Mouse (Mus musculus) brain, embryonic 14.5 days (tissue): Measurements from ENCODE around the gene Mob2. TPM values are rescaled to one million over a fixed set of nuclear protein-coding genes. Genes with fewer than 3 reads are reported as not detected.

Experiments used
- DNase-seq: peaks from one replicate; pipeline ENCODE4 v3.0.0-alpha.2; 2011; ENCODE audit warnings: low read depth
- CTCF ChIP-seq: fragments of 200-500 bp; IDR thresholded peaks from 2 replicates; pipeline ENCODE4 v1.5.1; 2012; ENCODE audit warnings: inconsistent platforms, mild to moderate bottlenecking, moderate library complexity, borderline replicate concordance; ENCODE audit not compliant: insufficient read depth, insufficient read length; ENCODE audit errors: extremely low read depth
- POLR2A ChIP-seq: fragments of 200-500 bp; IDR thresholded peaks from 2 replicates; pipeline ENCODE4 v1.6.1; 2012; ENCODE audit warnings: mild to moderate bottlenecking, inconsistent platforms, borderline replicate concordance; ENCODE audit not compliant: poor library complexity, insufficient read depth, insufficient read length, severe bottlenecking; ENCODE audit errors: extremely low read depth
- polyA plus RNA-seq: library from polyadenylated mRNA; depleted of rRNA; stranded (reverse); fragments of >200 nt; gene quantifications from 2 replicates; pipeline ENCODE4 v1.2.3, GENCODE M21; 2012

Gene Mob2
- polyA plus RNA-seq, 1 experiment: 39.4 TPM

DNA sequence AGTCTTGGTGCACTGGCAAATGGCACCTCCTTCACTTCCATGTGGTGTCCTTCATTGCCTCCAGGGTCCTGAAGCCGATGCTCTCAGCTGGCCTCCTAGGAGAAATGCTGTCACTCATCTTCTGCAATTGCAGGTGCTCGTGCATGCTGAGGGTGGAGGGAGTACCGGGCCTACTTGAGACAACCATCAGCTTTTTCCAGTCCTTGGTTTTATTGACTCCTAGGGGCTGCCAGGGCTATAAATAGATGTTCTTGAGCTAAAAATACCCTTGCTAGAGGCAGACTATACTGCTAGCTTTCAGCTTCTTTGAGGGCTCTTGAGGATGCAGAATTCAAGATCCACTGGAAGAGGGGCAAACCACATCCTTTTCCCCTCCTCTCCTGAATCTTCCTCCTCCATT, 16.3 kb upstream of the Mob2 start:
- DNase-seq: peak; percentile 14

DNA sequence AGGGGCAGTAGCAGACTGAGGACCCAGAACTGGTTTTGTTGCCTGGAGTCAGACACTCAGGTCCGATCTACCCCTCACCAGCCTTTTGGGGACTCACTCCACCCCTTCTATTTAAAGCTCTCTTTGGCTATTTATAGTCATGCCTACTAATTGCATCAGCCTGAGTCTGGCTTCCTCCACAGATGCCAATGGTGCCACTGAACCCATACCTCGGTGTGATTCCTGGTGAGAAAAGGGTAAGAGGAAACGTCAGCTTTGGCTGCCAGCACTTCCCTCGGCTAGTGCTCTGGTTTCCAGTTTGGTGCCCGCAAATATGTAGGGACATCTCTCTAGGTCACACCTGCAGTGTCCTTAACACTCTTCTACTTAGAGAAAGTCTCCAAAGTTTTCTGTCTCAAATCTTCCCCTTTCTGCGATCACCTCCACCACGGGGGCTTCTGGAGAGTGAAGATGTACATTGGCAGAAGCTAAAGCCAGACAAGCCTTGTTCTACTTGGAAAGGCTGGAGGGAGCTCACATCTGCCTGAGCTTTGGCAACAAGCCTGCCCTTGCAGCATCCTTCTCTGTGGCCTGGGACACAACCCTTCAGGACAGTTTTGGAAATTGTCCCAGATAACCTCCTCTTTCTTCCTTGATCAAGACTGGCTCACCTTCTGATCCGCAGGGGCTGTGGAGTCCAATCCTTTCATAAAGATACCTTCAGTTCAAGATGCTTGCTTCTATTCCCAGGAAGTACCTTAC, 13.5 kb upstream of the Mob2 start:
- no peak for DNase-seq
- TF ChIP-seq CTCF: no peak
- TF ChIP-seq POLR2A: no peak

More for the DNA sequence above, 16.3 kb upstream of the Mob2 start:
- TF ChIP-seq POLR2A (no peak), CTCF (no peak)

DNA sequence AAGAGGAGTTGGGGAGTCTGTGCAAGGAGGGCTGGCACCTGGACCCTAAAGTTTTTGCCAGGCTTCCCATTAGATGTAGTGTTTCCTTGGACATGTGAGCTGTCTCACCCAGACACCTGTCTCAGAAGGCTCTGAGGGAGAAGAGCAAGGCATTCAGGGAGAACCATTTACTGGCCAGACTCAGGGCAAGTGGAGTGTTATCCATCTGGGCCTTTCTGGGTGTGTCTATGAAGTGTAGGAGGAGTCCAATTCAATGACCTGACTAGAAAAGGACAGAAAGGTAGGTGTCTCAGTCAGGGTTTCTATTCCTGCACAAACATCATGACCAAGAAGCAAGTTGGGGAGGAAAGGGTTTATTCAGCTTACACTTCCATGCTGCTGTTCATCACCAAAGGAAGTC, 10.9 kb upstream of the Mob2 start:
- DNase-seq: no peak
- TF ChIP-seq POLR2A (no peak), CTCF (no peak)

DNA sequence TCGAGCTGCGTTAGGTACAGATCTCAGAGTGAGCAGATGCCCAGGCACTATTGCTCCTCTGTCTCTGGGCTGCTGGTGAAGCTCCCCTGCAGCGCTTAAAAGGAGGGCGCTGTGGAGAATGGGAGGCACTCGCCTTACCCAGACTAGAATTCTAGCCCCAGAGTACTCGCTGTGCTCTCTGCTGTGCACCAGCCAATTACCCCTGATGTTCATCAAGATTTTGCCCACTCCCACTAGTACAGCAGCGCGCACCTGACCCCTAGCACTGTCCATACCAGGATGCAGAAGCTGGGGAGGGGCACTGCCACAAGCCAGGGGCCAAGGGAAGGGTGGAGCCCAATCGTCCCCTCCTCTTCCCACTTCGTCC, 10.3 kb upstream of the Mob2 start:
- TF ChIP-seq CTCF (no peak), POLR2A (no peak)
- DNase-seq: no peak

DNA sequence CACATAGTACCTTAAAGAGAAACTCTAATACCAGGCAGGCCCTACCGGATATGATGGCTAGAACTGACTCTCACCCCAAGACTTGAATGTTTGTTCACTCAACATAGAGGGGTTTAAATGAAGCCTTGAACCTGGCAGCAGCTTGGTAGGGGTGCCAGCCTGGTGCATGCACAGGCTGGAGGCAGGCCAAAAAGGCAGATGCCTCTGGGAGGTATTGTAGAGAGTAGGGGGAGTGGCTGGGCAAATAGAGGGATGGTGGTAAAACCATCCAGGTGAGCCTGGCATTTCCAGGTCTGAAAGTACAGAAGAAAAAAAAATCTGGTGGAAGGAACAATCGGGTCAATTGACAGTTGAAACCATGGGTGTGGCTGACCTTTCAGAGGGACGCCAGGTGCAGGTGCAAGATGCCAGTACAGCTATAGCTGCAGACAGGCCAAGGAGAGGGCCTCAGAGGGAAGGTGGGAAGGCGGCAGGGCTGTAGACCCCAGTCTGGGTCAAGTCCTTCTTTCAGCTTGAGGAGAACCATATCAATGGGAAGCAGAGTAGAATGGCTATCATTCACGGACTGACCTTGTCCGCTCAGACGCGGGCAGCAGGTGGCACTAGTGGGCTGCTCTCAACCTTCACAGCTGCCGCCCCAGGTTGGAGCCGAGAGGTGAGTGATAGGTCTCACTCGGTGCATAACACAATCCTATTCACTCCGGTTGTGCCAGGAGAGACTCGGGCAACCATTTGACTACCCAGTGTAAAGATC, 9.8 kb upstream of the Mob2 start:
- DNase-seq: peak; percentile 80
- TF ChIP-seq POLR2A (no peak), CTCF (peak; percentile 93)

DNA sequence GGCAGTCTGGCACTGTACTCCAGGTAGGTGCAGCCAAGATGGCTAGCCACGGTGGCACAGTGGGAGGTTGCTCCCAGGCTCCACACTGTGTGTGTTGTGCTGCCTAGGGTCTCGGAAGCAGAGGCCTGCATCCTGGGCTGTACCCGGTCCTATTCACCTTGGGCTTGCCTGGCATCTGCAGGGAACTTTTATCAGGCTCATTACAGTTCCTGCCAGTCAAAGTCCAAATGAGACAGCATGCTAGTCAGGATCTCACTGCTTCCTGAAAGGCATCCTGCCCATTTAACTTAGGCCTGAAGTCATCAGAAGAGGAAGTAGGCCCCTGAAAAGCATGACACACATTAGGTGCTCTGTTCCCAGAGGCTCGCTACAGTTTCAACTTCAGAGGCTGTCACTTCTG, 7.6 kb upstream of the Mob2 start:
- no peak for DNase-seq
- no peak for TF ChIP-seq POLR2A
- TF ChIP-seq CTCF: no peak

DNA sequence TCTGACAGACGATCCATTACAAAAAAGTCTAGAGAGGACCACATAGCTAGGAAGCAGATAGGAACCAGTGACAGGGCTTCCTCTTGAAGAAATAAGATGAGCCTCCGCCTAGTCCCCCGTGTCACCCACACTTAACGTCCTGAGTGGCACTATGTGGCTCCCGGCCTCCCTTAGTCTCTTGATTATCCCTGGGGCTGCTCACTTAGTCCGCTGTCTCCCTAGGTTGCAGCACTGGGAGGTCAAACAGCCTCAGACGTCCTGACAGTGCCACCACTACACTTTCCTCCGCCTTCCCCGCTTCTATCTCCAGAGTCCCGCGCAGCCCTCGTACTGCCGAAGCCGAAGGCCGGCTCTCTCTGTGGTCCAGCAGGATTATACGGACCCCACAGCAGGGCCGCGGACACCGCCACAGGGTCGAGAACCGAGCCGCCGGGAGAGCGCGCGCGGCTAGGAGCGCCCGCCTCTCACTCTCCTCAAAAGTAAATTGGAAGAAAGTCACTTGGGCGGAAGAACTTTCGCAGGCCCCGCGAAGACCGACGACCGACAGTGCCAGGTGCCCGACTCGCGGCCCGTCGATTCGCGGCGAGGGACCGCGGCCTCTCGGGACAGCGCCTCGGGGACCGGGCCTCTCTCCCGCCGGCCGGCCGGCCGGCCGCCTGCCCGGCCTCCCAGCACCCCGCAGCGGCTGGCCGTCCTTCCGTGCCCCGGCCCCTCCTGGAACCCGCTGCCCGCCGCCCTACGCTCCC, 507 bp downstream of the Mob2 start:
- DNase-seq: no peak
- no peak for TF ChIP-seq POLR2A
- no peak for TF ChIP-seq CTCF

DNA sequence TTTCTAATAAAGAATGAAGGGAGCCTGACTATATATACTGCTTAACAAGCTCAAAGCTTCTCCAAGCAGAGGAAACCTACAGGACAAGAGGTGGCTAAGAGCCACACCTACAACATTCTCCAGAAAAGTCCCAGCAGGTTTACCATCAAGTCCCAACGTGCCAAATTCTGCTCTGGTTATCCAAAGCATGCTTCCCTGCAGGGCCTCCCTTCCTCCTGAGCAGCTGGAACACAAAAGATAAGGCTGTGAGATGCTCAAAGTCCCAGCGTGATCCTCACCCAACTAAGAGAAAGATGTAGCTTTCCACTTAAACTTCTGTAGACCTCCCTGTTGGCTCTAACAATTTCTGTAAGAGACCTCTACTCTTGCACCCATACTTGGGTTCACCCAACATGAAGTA, 1.8 kb downstream of the Mob2 start:
- DNase-seq: no peak

DNA sequence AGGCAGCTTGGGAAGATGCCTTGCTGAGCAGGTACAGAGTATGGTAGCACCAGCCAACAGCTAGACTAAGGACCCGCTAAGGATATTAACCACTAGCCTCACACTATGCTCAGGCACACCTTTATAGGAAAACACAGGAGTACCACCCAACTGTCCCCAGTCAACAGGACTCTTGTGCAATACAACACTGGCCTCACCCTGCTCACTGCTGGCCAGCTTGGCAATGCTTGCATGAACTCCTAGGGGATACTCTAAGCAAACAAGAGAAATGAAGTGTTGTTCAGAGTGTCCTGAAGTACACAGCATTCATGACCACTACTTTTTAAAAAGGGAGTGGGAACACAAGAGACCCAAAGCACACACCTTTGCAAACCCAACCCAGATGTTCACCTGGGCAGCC, 3.7 kb downstream of the Mob2 start:
- TF ChIP-seq CTCF (no peak), POLR2A (no peak)

More for the DNA sequence above, 1.8 kb downstream of the Mob2 start:
- TF ChIP-seq CTCF (no peak), POLR2A (no peak)

DNA sequence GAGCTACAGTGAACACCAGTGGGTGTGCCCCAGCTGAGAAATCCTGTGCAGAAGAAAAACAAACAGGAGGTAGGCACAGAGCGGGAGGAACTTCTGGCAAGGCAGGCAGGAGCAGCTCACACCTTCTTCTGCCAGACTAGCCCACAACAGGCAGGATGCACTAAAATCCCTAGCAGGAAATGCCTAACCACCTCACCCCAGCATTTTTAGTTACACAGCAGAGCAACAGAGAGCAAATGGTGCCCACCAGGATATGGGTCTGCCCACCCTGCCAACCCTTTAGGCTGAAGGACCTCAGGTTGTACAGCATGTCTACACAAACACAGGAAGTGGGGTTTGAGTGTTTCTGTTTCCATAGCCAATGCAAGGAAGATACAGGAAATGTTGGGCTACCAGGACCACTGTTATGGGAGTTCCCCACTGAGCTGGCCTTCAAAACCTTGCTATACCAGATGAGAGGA, 4.2 kb downstream of the Mob2 start:
- DNase-seq: no peak
- TF ChIP-seq CTCF: no peak
- TF ChIP-seq POLR2A: no peak

More for the DNA sequence above, 3.7 kb downstream of the Mob2 start:
- DNase-seq: no peak

DNA sequence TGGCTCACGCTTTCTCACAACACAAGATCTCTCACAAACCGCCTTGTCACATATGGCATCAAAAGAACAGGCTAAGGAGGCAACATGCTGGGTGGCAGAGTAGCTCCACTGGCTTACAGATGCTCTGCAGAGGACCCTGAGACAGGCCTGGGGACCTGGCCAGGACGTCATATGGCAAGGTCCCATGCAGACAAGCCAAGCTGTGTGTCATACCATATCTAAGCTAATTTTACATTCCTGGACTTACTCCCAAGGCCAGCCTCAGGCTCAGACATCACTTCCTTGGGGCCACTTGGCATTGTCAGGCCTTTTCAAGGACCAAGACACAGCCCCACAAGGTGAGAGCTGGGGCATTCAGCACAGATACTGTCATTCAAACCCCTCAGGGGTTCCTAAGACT, 5.4 kb downstream of the Mob2 start:
- no peak for TF ChIP-seq CTCF
- TF ChIP-seq POLR2A: no peak
- no peak for DNase-seq

DNA sequence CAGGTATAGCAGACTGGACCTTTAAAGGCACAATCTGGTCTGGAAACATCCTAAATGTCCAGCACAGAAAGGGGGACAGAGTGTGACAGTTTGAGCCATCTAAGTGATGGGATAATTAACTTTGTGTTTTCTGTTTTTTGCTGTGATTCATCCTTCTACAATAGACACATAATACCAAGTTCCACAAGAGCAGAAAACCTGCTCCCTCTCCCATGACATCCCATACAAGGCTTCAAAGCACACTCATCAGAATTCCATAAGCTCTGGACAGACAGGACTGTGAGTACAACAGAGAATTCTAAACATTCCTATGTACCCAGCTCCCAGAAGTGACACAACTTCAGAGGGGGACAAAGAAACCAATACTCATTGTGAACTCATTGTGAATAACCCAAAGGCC, 10.3 kb downstream of the Mob2 start:
- no peak for DNase-seq
- TF ChIP-seq POLR2A (no peak), CTCF (no peak)

DNA sequence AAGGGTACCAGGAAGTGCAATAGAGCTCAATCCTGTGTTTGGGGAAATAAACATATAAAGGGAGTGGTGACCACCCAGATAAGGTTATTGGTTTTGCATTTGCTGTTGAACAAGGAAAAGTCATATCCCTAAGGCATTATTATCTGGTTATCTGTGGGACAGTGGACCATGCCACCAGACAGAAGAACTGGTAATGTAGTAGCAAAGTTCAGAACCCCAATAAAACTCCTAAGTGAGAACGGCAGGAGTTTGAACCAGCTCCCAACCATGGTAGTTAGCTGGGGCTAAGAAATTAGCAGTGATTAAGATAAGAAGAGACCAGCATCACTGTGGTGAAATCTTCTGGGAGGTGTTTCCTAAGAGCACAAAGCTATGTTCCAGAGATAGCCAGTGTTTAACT, 14.9 kb downstream of the Mob2 start:
- no peak for TF ChIP-seq CTCF
- no peak for TF ChIP-seq POLR2A
- DNase-seq: no peak

DNA sequence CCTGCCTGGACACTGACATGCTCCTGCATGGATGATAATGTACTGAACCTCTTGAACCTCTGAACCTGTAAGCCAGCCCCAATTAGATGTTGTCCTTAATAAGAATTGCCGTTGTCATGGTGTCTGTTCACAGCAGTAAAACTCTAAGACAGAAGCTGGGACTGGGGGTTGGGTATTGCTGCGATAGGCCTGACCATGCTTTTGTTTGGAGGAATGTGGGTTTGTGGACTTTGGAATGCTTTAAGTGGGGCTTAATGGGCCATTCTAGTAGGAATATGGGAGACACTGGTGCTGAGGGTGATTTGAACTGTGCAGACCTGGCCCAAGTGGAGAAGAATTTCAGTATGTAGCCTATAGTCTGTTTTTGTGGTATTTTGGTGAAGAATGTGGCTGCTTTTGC, 15.5 kb downstream of the Mob2 start:
- TF ChIP-seq CTCF (no peak), POLR2A (no peak)
- peak; percentile 7 for DNase-seq

DNA sequence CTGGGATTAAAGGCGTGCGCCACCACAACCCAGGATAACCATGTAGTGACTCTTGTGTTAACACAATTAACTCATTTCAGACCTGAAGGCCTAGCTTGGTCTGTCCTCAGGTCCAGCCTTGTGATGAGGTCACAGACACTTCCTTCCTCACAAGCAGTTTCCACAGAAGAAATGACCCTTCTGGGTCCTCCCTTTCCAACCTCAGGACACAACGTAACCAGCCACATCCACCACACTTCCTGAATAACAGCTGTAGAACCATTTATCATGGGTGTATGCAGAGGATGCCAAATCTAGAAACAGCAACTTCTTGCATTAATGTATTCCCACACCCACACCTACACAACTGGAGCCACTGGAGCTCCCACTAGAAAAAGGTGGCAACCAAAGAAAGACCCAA, 20.1 kb downstream of the Mob2 start:
- no peak for TF ChIP-seq POLR2A
- no peak for TF ChIP-seq CTCF
- no peak for DNase-seq
